Mouse (Mus musculus): ENCODE results near the gene P2rx3.

- TF ChIP-seq CTCF (IDR thresholded peaks at IDR 0.05; ENCODE audit: low read depth, low read length) (no peak), POLR2A (IDR thresholded peaks at IDR 0.05; ENCODE audit: borderline replicate concordance, low read depth, low read length) (no peak)
Measured at GRCm38 (mm10) chr2:84951027-84951426, 86.2 kb downstream of the P2rx3 start.

Data from bone marrow macrophage, adult 2 months (primary cell).